Mouse (Mus musculus) layer of hippocampus, postnatal 14 days (tissue): ENCODE data around the gene Arl10. TPM values are rescaled to one million over a fixed set of nuclear protein-coding genes. Genes with fewer than 3 reads are reported as not detected.

ENCODE experiments used
- DNase-seq, 2 experiments: peaks; one replicate each; pipeline ENCODE4 v3.0.0; 2021 to 2022; ENCODE audit warnings: low spot score in 2 of 2, mixed read lengths in 1 of 2
- total RNA-seq, 2 experiments: library from RNA; stranded (reverse); gene quantifications; 2 replicates each; pipeline ENCODE4 v1.2.3; 2021

Gene Arl10
- total RNA-seq, 2 experiments from 2014 or later: 35.4 to 39.6 TPM

- no peak for DNase-seq
Measured at GRCm38 (mm10) chr13:54581385-54581784, 6.6 kb downstream of the Arl10 start.

GRCm38 (mm10) chr13:54582126-54582525 is 7.3 kb downstream of the Arl10 start:
- no peak for DNase-seq

DNA sequence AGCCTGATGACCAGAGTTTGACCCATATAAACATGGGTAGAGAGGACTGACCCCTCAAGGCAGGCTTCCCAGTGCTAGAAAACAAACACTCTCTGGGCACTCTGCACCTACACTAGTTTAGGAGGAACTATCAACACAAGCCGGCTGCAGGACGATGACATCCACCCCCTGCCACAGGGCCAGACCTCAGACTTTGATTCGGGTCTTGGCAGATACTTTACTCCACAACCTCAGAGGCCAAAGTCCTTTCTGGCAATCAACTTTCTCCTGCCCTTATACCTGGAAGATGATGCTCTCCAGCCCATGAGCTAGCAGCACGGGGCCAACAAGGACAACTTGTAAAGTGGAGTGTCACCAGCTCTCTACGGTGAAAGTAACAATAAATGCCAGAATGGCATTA is 8.0 kb downstream of the Arl10 start:
- no peak for DNase-seq

DNA sequence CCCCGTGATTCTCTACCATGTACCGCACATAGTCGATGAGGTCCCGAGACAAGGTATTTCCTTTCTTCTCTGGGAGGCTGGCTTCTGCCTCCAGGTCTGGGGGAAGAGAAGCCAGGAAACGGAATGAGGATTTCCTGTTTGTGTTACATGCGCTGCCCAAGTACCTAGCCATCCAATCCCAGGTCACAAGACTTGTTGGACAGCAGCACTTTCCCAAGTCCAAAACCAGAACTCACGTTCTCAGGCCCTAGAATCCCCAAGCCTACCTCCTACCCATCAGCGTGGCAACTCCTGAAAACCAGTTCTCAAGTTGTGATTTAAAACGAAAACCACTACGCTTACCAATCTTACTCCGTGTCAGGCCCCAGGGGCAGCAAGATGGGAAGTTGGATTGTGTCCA is 11.0 kb downstream of the Arl10 start:
- no peak for DNase-seq

DNA sequence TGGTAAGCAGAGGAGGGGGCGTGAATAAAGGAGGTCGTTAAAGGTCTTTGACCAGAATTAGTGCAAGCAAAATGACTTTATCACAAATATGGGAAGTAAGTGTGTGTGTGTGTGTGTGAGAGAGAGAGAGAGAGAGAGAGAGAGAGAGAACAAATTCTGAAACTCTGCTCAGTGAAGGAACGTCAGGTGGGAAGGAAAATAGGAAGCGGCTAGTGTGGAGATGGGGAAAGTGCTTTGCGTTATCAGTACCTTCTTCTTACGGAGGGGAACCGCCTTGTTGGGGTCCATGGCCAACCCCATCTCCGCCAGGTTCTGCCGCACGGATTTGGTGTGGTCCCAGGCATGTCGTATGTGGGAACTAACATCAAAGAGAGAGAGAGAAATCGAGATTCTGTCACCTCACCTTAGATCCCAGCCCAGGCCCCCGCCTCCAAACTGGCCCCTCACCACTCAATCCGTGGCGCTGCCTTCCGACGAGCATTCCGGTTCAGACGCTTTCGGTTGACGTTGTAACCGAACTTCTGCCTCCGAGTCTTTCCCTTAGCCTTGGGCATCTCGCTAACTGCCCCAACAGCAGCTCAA is 14.7 kb downstream of the Arl10 start:
- DNase-seq: no peak

DNA sequence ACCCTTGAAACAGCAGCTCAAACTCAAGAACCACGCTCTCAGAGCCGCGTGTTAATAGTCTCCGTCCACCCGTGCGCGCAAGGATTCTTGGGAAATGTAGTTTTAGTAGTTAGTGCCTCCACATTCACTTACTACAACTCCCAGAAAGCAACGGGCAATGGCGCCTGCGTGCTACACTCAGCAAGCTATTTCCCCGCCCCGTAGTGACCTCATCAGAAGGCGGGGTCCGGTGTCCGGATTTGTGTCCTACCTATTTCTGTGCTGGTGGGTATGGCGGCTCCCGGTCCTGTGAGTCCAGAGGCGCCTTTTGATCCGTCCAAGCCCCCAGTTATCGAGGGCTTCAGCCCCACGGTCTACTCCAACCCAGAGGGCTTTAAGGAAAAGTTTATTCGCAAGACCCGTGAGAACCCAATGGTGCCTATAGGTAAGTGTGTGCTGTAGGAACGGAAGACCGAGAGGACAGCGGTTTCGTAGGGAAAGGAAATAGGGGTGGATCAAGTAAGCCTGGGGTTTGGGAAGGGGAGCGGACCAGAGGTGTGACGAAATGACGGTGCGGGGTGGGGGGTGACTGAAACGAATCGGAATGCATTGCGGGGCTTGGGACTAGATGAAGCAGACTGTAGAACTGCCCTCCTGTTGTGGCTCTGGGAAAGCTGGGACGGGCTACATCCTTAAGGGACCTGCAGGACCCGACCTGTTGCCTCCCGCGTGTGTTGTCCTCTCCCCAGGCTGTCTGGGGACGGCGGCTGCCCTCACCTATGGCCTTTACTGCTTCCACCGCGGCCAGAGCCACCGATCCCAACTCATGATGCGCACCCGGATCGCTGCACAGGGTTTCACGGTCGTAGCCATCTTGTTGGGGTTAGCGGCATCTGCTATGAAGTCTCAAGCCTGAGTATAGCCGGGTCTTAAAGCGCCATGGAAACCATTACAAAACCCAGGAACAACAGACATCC is 15.5 kb downstream of the Arl10 start, which contains the start of the genes Nop16 and Higd2a:
Gene Nop16, minus strand, starts transcription at position 95 of the 956 bp plus-strand sequence.
Gene Higd2a, plus strand, starts transcription at position 212 of the 956 bp plus-strand sequence.
- DNase-seq: peak; percentile 96 to 98

- DNase-seq: no peak
Measured at GRCm38 (mm10) chr13:54591776-54592356, 17.1 kb downstream of the Arl10 start.

GRCm38 (mm10) chr13:54593617-54594016 is 18.8 kb downstream of the Arl10 start:
- no peak for DNase-seq

DNA sequence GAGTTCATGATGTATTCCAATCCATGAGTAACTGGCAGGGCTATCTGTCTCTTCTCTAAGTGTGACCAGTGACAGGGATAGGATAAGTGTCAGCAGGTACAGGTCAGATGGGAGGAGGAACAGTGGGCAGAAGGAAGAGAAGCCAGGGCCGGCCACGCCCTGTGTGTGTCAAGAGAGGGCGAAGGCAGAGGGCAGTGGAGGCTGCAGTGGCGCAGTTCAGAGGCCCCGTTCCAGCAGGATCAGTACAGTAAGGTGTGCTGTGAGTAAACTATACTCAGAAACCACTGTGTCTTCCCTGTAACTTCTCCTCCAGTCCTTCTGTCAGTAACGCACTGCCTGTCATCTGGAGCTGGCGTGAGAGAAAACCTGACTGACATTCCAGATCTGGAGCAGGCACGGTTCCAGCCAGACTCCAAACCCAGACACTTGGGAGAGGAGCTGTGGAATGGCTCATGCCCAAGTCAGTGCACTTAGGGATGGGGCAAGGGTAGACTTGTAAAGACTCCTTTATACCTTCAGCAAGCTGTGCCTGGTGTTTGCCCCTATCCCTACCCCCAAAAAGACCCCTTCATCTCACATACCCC is 21.4 kb downstream of the Arl10 start:
- DNase-seq: no peak

DNA sequence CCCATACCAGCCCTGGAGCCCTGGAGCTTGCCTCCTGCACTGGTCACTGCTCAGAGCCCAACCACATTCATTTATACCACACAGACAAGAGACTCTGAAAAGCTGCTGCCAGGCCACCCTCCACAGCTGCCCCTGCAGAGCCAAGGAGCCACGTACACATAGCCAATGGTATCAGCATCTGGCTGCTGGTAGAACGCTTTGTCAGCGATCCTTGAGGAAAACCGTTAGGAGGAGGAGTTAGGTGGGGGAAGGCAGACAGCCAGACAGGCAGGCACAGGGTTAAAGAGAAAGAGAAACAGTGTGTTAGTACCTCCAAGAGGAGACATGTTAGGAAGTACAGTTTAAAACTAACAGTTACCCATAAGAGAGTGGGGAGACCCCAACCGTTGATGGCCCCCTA is 22.1 kb downstream of the Arl10 start:
- no peak for DNase-seq

DNA sequence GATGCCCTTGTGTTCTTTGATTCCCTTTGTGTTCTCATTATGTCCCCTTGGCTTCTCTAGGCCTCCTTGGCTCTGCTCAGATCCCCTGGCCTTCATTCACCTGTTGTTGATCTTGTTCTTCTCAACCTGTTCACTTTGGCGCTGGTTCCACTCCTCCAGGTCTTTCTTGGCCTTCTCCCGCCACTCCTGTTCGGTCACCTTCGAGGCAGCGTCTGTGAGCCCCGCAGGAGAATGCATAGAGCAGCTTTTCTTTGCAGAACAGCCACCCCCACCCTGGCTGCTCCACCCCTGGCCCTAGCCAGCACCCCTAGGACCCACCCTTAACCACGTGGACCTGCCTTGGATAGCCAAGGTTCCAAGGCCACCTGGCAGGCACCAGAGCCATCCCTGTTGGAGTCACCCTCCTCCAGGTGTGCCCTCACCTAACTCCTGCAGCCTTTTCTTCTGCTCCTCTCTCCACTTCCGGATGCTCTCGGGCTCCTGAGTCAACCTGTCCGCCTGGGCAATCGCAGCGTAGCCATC is 23.9 kb downstream of the Arl10 start:
- no peak for DNase-seq

GRCm38 (mm10) chr13:54602639-54603111 is 27.9 kb downstream of the Arl10 start:
- no peak for DNase-seq

DNA sequence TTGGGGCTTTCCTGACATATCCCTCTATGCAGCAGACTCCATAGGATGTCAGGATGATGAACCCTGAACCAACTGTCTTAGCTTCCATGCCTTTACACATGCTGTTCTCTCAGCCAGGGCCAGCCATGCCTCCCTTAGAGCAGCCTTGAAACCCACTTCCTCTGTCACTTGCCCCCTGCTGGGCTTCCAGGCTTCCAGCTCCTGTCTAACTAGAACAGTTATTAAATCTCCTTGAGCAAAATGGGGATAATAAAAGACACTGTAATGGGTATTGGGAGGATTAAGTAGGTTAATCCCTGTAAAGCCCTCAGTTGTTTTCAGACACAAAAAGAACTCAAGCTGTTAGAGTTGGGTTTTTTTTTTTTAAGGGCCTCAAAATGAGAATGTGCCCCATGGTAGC is 28.7 kb downstream of the Arl10 start:
- DNase-seq: no peak

- DNase-seq: no peak
Measured at GRCm38 (mm10) chr13:54604221-54604620, 29.4 kb downstream of the Arl10 start.

GRCm38 (mm10) chr13:54605426-54605825 is 30.6 kb downstream of the Arl10 start:
- DNase-seq: no peak

DNA sequence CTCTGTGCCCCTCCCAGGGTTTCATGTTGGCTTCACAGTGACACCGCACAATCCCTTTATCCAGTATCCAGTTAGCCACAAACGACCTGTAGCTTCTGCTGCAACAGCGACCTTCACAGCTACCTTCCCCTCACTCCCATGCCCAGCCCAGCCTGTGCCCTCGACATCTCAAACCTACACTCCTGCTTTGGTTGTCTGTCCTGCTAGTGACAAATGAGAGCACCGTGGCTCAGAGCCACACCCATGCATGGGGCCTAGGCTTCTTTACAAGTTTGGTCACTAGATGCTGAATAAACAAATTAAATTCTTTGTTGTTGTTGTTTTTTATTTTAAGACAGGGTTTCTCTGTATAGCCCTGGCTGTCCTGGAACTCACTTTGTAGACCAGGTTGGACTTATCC is 32.4 kb downstream of the Arl10 start:
- DNase-seq: no peak

GRCm38 (mm10) chr13:54608002-54608401 is 33.2 kb downstream of the Arl10 start:
- DNase-seq: no peak

- DNase-seq: peak in 1 of 2 experiments; percentile 46
Measured at GRCm38 (mm10) chr13:54608666-54609065, 33.9 kb downstream of the Arl10 start.

DNA sequence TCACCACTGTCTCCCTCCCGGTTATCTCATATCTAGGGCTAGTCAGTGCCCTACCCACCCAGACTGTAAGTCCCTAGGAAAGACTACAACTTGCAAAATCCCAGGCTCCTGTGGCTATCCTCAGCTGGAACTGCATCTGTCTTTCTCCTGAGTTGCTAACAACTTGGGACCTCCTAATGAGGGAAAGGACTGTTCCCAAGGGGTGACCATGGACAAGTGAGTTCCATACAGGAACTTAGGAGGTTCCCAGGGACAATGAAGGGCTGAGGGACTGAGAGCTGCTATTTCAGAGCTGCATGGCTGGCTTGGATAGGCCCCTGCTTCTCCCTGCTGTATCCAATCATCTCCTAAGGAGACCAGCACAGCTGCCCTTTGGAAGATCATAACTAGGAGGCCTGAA is 34.5 kb downstream of the Arl10 start:
- no peak for DNase-seq

GRCm38 (mm10) chr13:54610613-54610971 is 35.8 kb downstream of the Arl10 start:
- no peak for DNase-seq
